Mouse (Mus musculus): ENCODE measurements at regions not wholly inside any gene's neighbourhood (a gene's known extent, or its start where the extent isn't known, plus 50 kb on each side); places are given as distances from the start of the nearest gene placed in this dataset.

GRCm38 (mm10) chr1:185842481-185842880 lies 274.6 kb downstream of the Lyplal1 start:
- no peak for DNase-seq

GRCm38 (mm10) chr1:185847161-185847560 lies 269.9 kb downstream of the Lyplal1 start:
- no peak for DNase-seq

GRCm38 (mm10) chr1:185850590-185850989 lies 266.5 kb downstream of the Lyplal1 start:
- DNase-seq, result no peak

GRCm38 (mm10) chr1:185851262-185851893 lies 265.7 kb downstream of the Lyplal1 start:
- DNase-seq, result no peak

- DNase-seq, result no peak
These were observed 255.4 kb downstream of the Lyplal1 start for GRCm38 (mm10) chr1:185861692-185862091.

- no peak for DNase-seq
These were observed 251.2 kb downstream of the Lyplal1 start for GRCm38 (mm10) chr1:185865945-185866344.

GRCm38 (mm10) chr1:185866612-185867011 lies 250.5 kb downstream of the Lyplal1 start:
- DNase-seq, result no peak

- DNase-seq, result no peak
These were observed 250.1 kb downstream of the Lyplal1 start for GRCm38 (mm10) chr1:185867018-185867417.

GRCm38 (mm10) chr1:185868721-185869120 lies 248.4 kb downstream of the Lyplal1 start:
- DNase-seq, result no peak

- DNase-seq, result no peak
These were observed 230.1 kb downstream of the Lyplal1 start for GRCm38 (mm10) chr1:185887031-185887430.

- no peak for DNase-seq
These were observed 225.3 kb downstream of the Lyplal1 start for GRCm38 (mm10) chr1:185891814-185892213.

- no peak for DNase-seq
These were observed 223.7 kb downstream of the Lyplal1 start for GRCm38 (mm10) chr1:185893421-185893820.

- DNase-seq, result no peak
These were observed 218.6 kb downstream of the Lyplal1 start for GRCm38 (mm10) chr1:185898475-185898874.

- DNase-seq, result no peak
These were observed 216.8 kb downstream of the Lyplal1 start for GRCm38 (mm10) chr1:185900316-185900715.

GRCm38 (mm10) chr1:185902395-185902794 lies 214.7 kb downstream of the Lyplal1 start:
- DNase-seq, result no peak

- DNase-seq, result no peak
These were observed 211.4 kb downstream of the Lyplal1 start for GRCm38 (mm10) chr1:185905666-185906065.

GRCm38 (mm10) chr1:185915579-185915978 lies 201.5 kb downstream of the Lyplal1 start:
- no peak for DNase-seq

- no peak for DNase-seq
These were observed 198.4 kb downstream of the Lyplal1 start for GRCm38 (mm10) chr1:185918663-185919062.

GRCm38 (mm10) chr1:185923723-185924122 lies 193.4 kb downstream of the Lyplal1 start:
- DNase-seq, result no peak

GRCm38 (mm10) chr1:185929000-185929399 lies 188.1 kb downstream of the Lyplal1 start:
- no peak for DNase-seq

GRCm38 (mm10) chr1:185929761-185930160 lies 187.3 kb downstream of the Lyplal1 start:
- DNase-seq, result no peak

- DNase-seq, result no peak
These were observed 183.5 kb downstream of the Lyplal1 start for GRCm38 (mm10) chr1:185933623-185934022.

- DNase-seq, result no peak
These were observed 180.1 kb downstream of the Lyplal1 start for GRCm38 (mm10) chr1:185937026-185937425.

GRCm38 (mm10) chr1:185939914-185940313 lies 177.2 kb downstream of the Lyplal1 start:
- no peak for DNase-seq

- no peak for DNase-seq
These were observed 176.6 kb downstream of the Lyplal1 start for GRCm38 (mm10) chr1:185940511-185940910.

All from spleen, adult 18-20 months (tissue).